Mouse (Mus musculus): ENCODE data around the gene 1700025G04Rik. TPM values are rescaled to one million over a fixed set of nuclear protein-coding genes. Genes with fewer than 3 reads are reported as not detected.
"Not testable (repeated sequence)": the region's sequence is repeated elsewhere in the genome, so short reads cannot be mapped to it uniquely, and the experiment has no call there.

Gene 1700025G04Rik
- total RNA-seq, 2 experiments from 2014 or later: 21.8 to 26.0 TPM

DNA sequence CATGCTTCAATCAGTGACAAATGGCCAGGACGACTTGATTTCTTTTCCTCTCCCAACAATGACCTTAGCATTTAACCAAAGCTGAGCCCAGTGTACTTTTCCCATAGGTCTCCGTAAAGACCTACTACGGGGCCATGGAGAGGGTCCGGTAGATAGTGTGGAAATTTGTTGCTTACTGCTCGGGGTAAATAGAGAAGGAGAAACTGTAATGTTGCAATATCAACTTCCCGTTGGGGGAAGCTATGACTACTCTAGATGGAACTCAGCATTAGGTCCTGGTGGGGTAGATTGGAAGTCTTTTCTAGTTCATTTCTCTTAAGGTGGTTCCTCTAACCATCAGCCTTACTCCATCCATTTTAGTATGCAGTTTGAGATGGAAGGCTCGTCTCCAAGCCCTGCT, 270.7 kb downstream of the 1700025G04Rik start:
- ATAC-seq (replicated peaks; ENCODE audit: poor library complexity, severe bottlenecking): peak; percentile 88

DNA sequence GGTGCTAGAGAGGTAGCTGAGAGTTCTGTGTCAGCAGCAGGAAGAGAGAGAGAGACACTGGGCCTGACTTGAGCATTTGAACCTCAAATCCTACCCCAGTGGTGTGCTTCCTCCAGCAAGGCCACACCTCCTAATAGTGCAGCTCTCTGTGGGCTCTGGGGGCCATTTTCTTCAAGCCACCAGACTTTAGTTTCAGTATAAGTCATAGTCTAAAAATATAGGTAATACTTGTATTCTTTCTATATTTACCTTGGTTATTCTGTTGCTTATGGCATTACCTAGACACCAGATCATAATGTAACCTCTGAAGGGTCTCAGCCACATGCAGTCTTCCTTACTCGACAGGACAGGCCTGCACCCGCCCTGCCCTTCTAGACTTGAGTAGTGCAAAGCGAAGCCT, 273.9 kb downstream of the 1700025G04Rik start:
- ATAC-seq (replicated peaks; ENCODE audit: poor library complexity, severe bottlenecking): no peak

DNA sequence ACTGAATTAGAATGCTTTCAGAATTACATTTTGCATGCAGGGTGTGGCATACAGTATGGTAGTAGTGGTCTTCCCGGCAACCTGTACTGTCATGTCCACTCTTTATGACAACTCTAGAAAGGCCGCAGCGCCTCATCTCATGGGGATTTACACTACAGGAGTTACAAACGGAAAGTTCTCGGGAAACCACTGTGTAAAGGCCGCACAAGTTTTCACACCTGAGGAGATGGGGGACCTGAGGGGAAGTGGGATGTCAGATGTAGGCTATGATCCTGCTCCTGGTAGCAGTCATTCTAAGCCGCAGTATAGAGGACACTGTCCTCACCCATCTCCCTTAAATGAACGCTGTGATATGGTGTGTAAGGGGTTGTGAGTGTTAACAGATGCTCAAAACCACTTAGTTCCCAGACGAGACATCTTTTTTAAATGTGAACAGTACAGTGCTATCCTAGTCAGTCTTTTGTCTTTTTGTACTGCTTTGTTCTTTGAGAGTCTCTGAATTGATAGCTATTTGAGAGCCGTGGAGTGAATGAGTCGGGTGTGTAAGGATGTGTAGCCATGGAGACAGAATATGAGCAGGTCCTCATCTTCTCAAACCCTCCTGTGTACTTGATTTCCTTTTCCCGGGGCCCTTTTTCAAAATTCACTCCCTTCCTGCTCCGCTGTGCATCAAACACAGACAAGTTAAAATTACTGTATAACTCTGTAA, 277.8 kb downstream of the 1700025G04Rik start:
- no peak for ATAC-seq (replicated peaks; ENCODE audit: poor library complexity, severe bottlenecking)

DNA sequence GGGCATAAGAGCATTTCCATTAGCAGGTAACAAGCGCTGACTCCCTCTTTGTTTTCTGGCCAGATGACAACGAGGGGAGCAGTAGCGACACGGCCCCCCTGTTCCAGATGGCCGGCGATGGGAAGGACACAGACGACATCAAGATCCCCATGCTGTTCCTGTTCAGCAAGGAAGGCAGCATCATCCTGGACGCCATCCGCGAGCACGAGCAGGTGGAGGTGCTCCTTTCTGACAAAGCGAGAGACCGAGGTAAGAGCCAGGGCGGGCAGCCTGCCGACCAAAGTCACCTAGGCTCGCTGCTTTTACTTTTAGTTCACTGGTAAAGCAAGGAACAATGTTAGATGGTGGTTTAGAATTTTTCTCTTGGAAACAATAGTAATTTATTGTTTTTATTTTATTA, 278.5 kb downstream of the 1700025G04Rik start:
- no peak for ATAC-seq (replicated peaks; ENCODE audit: poor library complexity, severe bottlenecking)

DNA sequence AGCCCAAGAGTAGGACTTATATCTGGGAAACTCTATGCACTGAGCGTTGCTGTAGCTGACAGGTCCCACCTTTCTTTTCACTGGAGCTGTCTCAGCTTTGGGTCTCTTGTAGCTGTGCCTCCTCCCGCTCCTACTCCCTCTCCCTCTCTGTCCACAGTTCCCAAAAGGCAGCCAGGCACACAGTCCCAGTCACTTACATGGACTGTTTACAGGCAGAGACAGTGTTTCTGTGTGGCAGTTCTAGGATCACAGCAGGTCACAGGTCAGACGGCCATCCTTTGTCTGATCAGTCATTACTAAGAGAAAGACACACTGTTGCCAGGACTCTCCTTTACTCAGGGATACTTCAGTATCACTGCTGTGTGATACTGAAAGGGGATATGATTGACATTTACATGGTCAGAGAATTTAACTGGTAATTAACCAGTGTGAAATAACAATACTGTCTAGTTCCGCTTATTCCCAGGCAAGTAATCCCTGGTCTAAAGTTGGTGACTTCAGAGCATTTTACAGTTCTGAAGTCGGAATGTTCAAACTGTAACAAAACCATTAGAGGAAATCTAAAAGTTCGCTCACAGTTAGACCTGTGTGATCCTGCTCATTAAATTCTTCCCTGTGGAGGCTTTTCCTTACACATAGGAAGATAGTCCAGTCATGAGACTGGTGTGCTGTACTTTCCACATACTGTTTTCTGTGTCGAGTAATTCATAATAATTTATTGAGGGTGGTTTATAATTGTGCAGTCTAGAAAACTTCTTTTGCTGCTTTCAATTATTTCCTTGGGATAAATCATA, 279.1 kb downstream of the 1700025G04Rik start:
- no peak for ATAC-seq (replicated peaks; ENCODE audit: poor library complexity, severe bottlenecking)

DNA sequence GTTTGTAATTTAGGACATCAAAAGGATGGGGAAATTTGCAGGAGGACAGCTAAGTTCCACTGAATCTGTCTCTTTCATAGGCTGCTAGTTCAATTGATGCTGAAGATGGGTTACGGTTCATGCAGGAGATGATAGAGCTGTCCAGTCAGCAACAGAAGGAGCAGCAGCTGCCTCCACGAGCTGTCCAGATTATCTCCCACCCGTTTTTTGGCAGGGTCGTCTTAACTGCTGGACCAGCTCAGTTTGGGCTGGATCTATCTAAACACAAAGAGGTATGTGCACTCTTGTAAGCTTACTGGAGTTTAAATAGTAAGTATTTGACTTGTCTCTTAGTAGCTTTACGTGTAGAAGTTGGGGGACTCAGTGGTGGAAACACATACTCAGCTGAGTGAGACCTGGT, 282.6 kb downstream of the 1700025G04Rik start:
- no peak for ATAC-seq (replicated peaks; ENCODE audit: poor library complexity, severe bottlenecking)

DNA sequence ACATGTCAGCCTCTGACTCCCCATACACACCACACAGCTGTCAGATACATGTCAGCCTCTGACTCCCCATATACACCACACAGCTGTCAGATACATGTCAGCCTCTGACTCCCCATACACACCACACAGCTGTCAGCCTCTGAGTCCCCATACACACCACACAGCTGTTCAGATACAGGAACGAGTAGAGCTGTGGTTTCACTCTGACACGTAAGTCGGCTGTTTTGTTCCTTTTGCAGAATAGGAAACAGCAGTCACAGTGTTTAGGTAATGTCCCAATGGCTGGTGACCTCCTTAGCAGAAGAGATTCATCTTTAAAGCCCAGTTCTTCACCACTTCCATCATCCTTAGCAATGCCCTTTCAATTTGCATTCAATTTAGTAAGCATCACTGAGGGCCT, 287.1 kb downstream of the 1700025G04Rik start:
- ATAC-seq (replicated peaks; ENCODE audit: poor library complexity, severe bottlenecking): not testable (repeated sequence)

All from granulocyte monocyte progenitor cell, adult 5-6 weeks (primary cell).